Mouse (Mus musculus) cortical plate, adult 2 months (tissue): Measurements from ENCODE around the gene Syngap1.

ENCODE experiments used
- CTCF ChIP-seq: fragments of 200-500 bp; IDR thresholded peaks from 2 replicates; pipeline ENCODE4 v1.5.1; 2011; ENCODE audit warnings: mild to moderate bottlenecking, control low read depth, low read length; ENCODE audit not compliant: insufficient read depth; ENCODE audit errors: extremely low read depth
- POLR2A ChIP-seq: fragments of 200-500 bp; IDR thresholded peaks from 2 replicates; pipeline ENCODE4 v1.6.1; 2011; ENCODE audit warnings: mild to moderate bottlenecking, low read length, control low read depth; ENCODE audit not compliant: insufficient read depth; ENCODE audit errors: extremely low read depth

DNA sequence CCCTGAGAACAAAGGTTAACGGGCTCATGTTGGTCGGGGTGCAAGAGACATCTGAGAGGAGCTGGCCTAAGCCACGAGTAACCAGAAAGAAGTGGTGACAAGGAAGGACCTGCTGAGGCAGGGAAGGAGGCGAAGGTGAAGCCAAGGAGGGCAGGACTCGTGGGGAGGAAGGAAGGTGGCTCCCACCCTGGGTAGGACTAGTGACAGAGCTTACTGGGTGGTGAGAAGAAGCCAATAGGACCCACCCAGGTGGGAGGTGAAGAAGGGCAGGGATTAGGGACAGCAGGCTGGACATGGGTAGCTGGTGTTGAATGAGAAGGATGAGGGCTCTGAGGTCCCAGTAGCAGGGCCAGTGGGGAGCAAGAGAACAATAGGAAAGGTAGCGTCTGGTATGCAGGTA, 12.1 kb downstream of the Syngap1 start:
- no peak for TF ChIP-seq CTCF
- no peak for TF ChIP-seq POLR2A
